Mouse (Mus musculus): Measurements from ENCODE around the gene Gdf5. TPM values are rescaled to one million over a fixed set of nuclear protein-coding genes. Genes with fewer than 3 reads are reported as not detected.
"Not testable (repeated sequence)": the region's sequence is repeated elsewhere in the genome, so short reads cannot be mapped to it uniquely, and the experiment has no call there.

Gdf5 gene
- total RNA-seq, 4 experiments from 2014 or later, result 0.20 to 0.37 (median 0.24) TPM

DNA sequence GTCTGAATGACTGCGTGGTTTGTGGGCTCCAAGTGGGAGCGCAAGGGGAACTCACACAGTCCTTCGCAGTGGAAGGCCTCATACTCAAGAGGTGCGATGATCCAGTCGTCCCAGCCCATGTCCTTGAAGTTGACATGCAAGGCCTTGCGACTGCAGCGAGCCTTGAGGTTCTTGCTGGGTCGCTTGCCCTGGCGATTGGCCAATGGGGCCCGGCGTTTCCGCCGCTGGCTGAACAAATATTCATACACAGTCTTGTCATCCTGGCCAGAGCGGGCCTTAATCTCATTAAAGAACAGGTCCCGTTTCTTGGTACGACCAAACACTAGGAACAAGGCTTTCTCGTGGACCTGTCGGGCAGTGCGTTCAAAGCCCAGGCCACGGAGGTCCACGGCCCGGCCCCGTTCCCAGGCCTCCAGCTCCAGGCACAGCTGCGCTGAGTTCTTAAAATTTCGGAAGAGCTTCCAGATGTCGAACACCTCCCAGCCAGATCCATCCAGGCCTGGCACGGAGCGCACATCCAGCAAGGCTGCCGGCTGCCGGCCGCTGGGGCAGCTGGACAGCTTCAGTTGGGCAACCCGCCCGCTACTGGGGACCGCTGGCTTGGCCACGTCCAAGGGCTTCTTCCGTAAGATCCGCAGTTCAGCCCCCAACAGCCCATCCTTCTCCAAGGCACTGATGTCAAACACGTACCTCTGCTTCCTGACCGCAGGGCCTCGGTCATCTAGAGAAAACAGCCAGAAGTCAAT lies 3.3 kb downstream of the Gdf5 start:
- no peak for DNase-seq (ENCODE audit: low spot score in 2 of 2)

DNA sequence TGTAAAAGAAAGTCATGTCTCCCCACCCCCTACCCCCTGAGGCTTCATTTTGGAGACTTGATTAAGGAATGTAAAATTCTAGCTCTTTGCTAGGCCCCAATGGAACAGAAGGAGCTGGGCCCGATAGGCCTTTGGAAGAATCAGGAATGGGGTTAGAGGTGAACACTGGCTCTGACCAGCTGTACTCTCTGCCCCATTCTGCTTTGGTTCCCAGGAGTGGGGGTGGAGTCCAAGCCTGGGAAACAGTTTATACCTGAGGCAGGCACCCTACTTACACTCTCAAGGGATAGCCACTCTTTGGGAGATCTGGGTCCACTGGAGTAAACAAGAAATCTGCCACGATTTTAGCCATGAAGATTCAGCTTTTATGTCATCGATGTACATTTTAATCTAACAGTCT lies 4.5 kb downstream of the Gdf5 start, which contains the start of gene Gm15557:
Gene Gm15557 (plus strand): TSS at position 48 of the 400 bp plus-strand sequence.
- DNase-seq (ENCODE audit: low spot score in 2 of 2), result no peak

GRCm38 (mm10) chr2:155939897-155940529 lies 5.2 kb downstream of the Gdf5 start:
- no peak for DNase-seq (ENCODE audit: low spot score in 2 of 2)

GRCm38 (mm10) chr2:155929531-155930442 lies 15.4 kb downstream of the Gdf5 start, which contains the start of gene Uqcc1:
Uqcc1 (minus strand) TSS chr2:155930310.
- DNase-seq (ENCODE audit: low spot score in 2 of 2), result peak; percentile 83 to 95

GRCm38 (mm10) chr2:155928711-155929345 lies 16.3 kb downstream of the Gdf5 start:
- DNase-seq (ENCODE audit: low spot score in 2 of 2), result no peak

GRCm38 (mm10) chr2:155925213-155925612 lies 20.0 kb downstream of the Gdf5 start:
- DNase-seq (ENCODE audit: low spot score in 2 of 2), result not testable (repeated sequence)

GRCm38 (mm10) chr2:155923143-155923542 lies 22.0 kb downstream of the Gdf5 start:
- no peak for DNase-seq (ENCODE audit: low spot score in 2 of 2)

DNA sequence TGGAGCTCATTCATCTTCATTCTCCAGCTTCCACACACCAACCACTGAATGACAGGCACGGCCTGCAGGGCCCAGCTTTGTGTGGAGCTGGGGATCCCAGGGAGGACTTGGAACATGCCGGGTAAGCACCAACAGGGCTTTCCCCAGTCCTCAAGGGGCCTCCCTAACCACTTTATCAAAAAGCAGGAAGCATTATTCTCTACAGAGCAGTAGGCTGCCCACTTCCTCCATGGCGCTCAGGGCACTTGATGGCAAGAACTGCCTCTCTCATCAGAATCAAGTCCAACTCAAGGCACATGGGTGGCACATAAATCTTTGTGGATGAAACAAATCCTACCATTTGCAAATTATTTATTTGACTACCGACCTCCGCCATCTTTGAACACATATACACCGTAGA lies 30.5 kb downstream of the Gdf5 start:
- no peak for DNase-seq (ENCODE audit: low spot score in 2 of 2)

DNA sequence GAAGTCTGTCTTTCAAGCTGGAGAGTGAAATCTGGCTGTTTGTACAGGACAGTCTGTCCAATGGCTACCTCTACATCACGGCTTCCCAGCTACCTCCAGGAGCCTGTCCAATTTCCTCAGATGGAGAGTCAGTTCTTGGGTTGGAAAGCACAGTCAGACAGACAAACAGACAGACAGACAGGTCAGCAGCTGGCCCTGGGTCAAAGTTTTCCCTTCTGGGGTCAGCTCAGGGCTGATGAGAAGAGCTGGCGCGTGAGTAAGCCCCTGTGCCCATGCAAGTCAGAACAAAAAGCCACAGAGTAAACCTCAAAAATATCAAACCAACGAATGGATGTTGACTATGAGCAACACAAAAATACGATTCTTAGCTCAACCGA lies 41.5 kb downstream of the Gdf5 start:
- no peak for DNase-seq (ENCODE audit: low spot score in 2 of 2)

GRCm38 (mm10) chr2:155902989-155903631 lies 42.1 kb downstream of the Gdf5 start:
- no peak for DNase-seq (ENCODE audit: low spot score in 2 of 2)

DNA sequence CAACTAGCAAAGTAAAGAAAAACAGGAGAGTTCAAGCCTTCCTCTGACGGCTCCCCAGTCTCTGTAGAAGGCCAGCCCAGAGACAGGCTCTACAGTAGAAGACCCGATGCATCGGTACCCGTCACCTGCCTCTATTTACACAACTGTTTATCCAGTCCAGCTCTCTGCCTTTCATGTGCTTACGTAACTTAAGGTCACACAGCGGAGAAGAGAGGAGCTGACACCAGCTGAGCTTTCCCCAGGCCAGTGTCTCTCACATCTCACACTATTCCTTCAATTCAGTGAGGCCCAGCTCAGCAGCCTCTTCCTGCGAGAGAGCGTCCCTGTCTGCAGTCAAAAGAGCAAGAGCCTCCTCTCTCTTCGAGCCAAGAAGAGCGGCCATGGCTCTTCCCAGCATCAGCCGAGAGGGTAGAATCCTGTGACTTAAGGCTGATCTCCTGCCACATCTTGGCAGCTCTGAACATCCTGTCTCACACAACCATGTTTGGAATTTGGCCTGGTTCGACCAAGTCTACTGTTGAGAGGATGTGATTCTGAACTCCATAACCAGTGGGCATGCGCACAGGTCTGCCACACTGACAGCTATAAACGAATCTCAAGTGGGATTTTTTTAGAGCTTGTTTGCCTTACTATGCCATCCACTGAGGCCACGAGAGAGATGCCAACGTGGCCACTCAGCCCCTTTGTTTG lies 50.0 kb downstream of the Gdf5 start:
- DNase-seq (ENCODE audit: low spot score in 2 of 2), result no peak

DNA sequence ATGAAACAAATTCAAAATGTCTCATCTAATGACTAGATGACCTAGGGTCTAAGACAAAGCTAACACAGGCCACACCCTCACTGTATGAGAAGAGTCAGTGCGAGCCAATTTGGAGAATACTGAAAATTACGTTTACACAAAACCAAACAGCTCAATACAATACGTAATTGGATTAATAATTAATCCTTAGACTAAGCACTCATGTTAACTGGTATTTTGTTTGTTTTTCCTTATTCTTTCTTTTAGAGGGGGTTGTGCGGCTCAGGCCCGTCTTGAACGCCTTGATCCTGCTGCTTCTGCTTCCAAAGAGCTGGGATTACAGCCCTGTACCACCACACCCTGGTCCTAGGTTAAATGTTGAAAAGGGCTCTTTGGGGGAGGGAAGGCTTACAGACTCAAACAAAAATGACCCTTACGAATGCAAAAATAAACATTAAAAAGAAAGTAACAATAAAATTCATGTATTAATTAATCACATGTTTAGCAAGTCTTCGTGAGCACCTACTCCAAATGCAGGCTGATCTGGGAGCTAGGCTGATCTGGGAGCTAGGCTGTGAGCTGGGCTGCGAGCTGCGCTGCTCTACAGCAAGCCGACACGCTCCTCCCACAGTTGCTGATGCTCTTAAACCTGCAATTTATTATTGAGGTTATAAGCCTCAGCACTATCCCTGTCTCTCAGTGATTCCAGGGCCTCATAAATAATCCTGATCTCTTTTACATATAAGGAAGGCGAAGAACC lies 50.7 kb downstream of the Gdf5 start:
- DNase-seq (ENCODE audit: low spot score in 2 of 2), result no peak

Other genes with a start within 250 kb of the Gdf5 start
- gene Edem2, start 215.9 kb downstream of the Gdf5 start, total RNA-seq (2022), result 10 to 100 TPM; 21.9 to 23.9 (median 23.3) TPM
- not detected for gene Gm17581, start 209.5 kb downstream of the Gdf5 start, total RNA-seq (2022)
- gene Procr, start 194.2 kb downstream of the Gdf5 start, total RNA-seq (2022), result 1 to 10 TPM in 3 of 4 experiments, under 1 TPM in 1; 0.76 to 2.5 (median 1.9) TPM
- 10 to 100 TPM; 29.2 to 30.8 (median 29.9) TPM for gene Mmp24, start 170.0 kb downstream of the Gdf5 start, total RNA-seq (2022)
- gene BC029722, start 125.9 kb downstream of the Gdf5 start, total RNA-seq (2022), result 10 to 100 TPM; 56.9 to 63.1 (median 60.3) TPM
- gene Eif6, start 118.4 kb downstream of the Gdf5 start, total RNA-seq (2022), result 10 to 100 TPM; 78.6 to 93.2 (median 86.3) TPM
- not detected for gene Fam83c, start 110.5 kb downstream of the Gdf5 start, total RNA-seq (2022)
- gene Uqcc1, start 15.1 kb downstream of the Gdf5 start, total RNA-seq (2022), result 10 to 100 TPM; 82.6 to 97.0 (median 87.0) TPM
- gene Gm15557, start 4.6 kb downstream of the Gdf5 start, total RNA-seq (2022), result not detected
- 10 to 100 TPM; 19.3 to 23.7 (median 19.8) TPM for gene Cep250, start 11.1 kb upstream of the Gdf5 start, total RNA-seq (2022)
- 1 to 10 TPM; 1.5 to 2.4 (median 1.8) TPM for gene 6430550D23Rik, start 62.6 kb upstream of the Gdf5 start, total RNA-seq (2022)
- 100 to 1,000 TPM; 207 to 236 (median 220) TPM for gene Ergic3, start 62.7 kb upstream of the Gdf5 start, total RNA-seq (2022)
- not detected for gene Fer1l4, start 107.6 kb upstream of the Gdf5 start, total RNA-seq (2022)
- 1 to 10 TPM; 2.9 to 4.0 (median 3.7) TPM for gene Spag4, start 119.8 kb upstream of the Gdf5 start, total RNA-seq (2022)
- 10 to 100 TPM; 25.2 to 37.8 (median 34.2) TPM for gene Cpne1, start 166.6 kb upstream of the Gdf5 start, total RNA-seq (2022)
- gene Rbm12, start 166.6 kb upstream of the Gdf5 start, total RNA-seq (2022), result 10 to 100 TPM; 23.0 to 35.0 (median 26.7) TPM
- 10 to 100 TPM; 10.4 to 33.0 (median 23.4) TPM for gene Gm28036, start 181.7 kb upstream of the Gdf5 start, total RNA-seq (2022)
- gene Romo1, start 198.7 kb upstream of the Gdf5 start, total RNA-seq (2022), result 100 to 1,000 TPM; 115 to 163 (median 132) TPM
- 10 to 100 TPM; 40.8 to 43.5 (median 42.8) TPM for gene Nfs1, start 198.8 kb upstream of the Gdf5 start, total RNA-seq (2022)
- gene Rbm39, start 234.9 kb upstream of the Gdf5 start, total RNA-seq (2022), result 100 to 1,000 TPM; 276 to 295 (median 278) TPM

All from left cerebral cortex, adult 8-10 months (tissue).